Mouse (Mus musculus) small intestine, adult 2 months (tissue): ENCODE data around the gene Aldh3a2. TPM values are rescaled to one million over a fixed set of nuclear protein-coding genes. Genes with fewer than 3 reads are reported as not detected.
A peak's percentile ranks its signal among the peaks of the same experiment; 100 is the strongest.
"Not testable (repeated sequence)": the region's sequence is repeated elsewhere in the genome, so short reads cannot be mapped to it uniquely, and the experiment has no call there.

Experiments used
- H3K27ac ChIP-seq: fragments of 200-500 bp; 2 replicates; pipeline ENCODE4 v1.5.1; 2012; ENCODE audit warnings: low read depth, low read length, control low read depth, inconsistent platforms; ENCODE audit not compliant: insufficient read depth
- H3K27me3 ChIP-seq: fragments of 200-500 bp; 2 replicates; pipeline ENCODE4 v1.6.1; 2012; ENCODE audit warnings: mild to moderate bottlenecking, moderate library complexity, low read length, inconsistent platforms; ENCODE audit not compliant: control insufficient read depth, insufficient read depth
- H3K36me3 ChIP-seq: fragments of 200-500 bp; 2 replicates; pipeline ENCODE4 v1.6.1; 2012; ENCODE audit warnings: mild to moderate bottlenecking, low read length, control low read depth, inconsistent platforms; ENCODE audit not compliant: control insufficient read depth, insufficient read depth
- H3K4me1 ChIP-seq: fragments of 200-500 bp; 2 replicates; pipeline ENCODE4 v1.6.1; 2012; ENCODE audit warnings: low read length, inconsistent platforms, mixed read lengths; ENCODE audit not compliant: control insufficient read depth, insufficient read depth, insufficient read length
- H3K4me3 ChIP-seq: fragments of 200-500 bp; 2 replicates; pipeline ENCODE4 v1.5.1; 2012; ENCODE audit warnings: low read depth, mild to moderate bottlenecking, control low read depth, inconsistent platforms, low read length, moderate library complexity
- CTCF ChIP-seq: fragments of 200-500 bp; IDR thresholded peaks from 2 replicates; pipeline ENCODE4 v1.5.1; 2012; ENCODE audit warnings: low read depth, mild to moderate bottlenecking, control low read depth, inconsistent platforms, low read length, moderate library complexity, mixed read lengths; ENCODE audit not compliant: insufficient replicate concordance, insufficient read length; ENCODE audit errors: extremely low read depth
- POLR2A ChIP-seq: fragments of 200-500 bp; IDR thresholded peaks from 2 replicates; pipeline ENCODE4 v1.6.1; 2012; ENCODE audit warnings: low read depth, mild to moderate bottlenecking, control low read depth, inconsistent platforms, low read length, moderate library complexity
- WGBS: fragments of 180-500 bp; shearing (Covaris S2); methylation state at CpG from one replicate; pipeline ENCODE4 v1.1.7; 2018; 5-methylcytosine and 5-hydroxymethylcytosine counted together
- polyA plus RNA-seq: library from polyadenylated mRNA; depleted of rRNA; stranded (reverse); fragments of >200 nt; gene quantifications from 2 replicates; pipeline ENCODE4 v1.2.3, GENCODE M21; 2012; rRNA removed

The Aldh3a2 gene
- polyA plus RNA-seq: 68.2 and 166 TPM in 2 replicates

DNA sequence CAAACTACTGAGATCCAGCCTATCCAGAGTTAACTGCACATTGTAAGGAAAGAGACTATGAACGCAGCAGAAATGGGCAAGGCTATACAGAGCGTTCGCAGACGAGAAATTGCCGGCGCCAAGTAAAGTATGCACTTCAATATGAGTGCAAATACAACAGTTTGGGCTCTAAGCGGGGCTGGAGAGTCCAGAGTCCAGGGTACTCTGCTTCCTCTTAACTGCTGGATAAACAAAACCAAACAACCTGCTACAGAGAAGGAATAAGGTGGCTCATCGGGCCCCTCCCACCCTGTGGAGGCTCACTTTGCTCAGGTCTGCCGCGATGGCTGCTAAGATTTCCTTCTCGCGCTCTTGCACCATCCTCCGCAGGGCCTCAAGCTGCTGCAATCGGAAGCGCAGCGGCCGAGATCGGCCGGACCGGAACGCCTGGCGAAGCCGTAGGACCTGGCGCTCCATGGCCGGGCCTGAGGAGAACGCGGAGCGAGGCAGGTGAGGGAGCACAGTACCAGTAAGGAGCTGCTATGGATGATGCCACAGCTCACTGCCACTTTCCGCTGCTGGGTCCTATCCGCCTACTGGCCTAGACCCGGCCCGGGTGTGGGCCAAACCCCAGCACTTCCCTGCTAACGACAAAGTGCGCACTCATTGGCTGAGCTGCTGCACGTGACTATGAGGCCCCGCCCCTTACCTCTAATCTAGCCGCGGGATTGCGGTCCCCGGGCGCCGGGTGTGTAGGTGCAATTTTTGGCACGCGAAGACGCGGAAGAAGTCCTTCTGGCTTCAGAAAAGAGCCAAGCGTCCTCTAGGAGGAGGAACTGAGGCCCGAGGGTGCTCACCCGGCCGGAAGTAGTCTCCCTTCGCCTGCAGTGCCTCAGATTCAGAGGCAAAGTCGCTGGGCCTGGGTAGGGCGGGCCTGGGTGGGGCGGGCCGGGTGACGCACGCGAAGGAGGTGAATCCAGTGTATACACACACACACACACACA is at the start of gene Aldh3a2:
Gene Aldh3a2 (minus strand): TSS at position 914 of the 983 bp plus-strand sequence.
- TF ChIP-seq CTCF (0 out of 2 replicates have a peak, but pooled peaks have one; percentile 4), POLR2A (peak; percentile 95)
- H3K4me3 ChIP-seq: peak within 1 kb of the TSS; percentile 78
- peaks cover 30% of the 10 kb centered on the region for H3K36me3 ChIP-seq
- H3K27ac ChIP-seq: peak within 1 kb of the TSS; percentile 99
- H3K4me1 ChIP-seq: peaks cover 17% of the 10 kb centered on the region; the same call in 1 of the 2 replicates
- under 1% methylated on average over 58 of the region's 58 CpGs for WGBS
- H3K27me3 ChIP-seq: no peaks in the 10 kb centered on the region

DNA sequence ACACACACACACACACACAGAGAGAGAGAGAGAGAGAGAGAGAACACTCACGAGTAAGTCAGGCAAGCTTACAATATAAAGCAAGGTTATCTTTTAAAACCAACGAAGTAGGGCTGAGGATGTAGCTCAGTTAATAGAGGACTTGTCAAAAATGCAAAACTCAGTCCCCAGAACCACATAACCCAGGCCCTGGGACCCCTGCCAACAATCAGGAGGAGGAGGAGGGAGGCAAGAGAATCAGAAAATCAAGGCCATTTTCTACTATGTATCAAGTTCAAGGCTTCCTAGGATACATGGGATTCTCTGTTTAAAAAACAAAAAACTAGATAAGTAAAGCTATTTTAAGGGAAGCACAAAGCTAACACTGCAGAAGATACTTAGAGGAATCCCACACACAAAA is 49.6 kb upstream of the Aldh3a2 start:
- TF ChIP-seq CTCF (no peak), POLR2A (no peak)
- no peaks in the 10 kb centered on the region for H3K36me3 ChIP-seq
- no peaks in the 10 kb centered on the region for H3K27me3 ChIP-seq
- no peak overlapping the region for H3K4me3 ChIP-seq
- no peak overlapping the region for H3K27ac ChIP-seq
- peaks cover 15% of the 10 kb centered on the region; the same call in 1 of the 2 replicates for H3K4me1 ChIP-seq
- WGBS: 22% methylated on average over 2 of the region's 2 CpGs

DNA sequence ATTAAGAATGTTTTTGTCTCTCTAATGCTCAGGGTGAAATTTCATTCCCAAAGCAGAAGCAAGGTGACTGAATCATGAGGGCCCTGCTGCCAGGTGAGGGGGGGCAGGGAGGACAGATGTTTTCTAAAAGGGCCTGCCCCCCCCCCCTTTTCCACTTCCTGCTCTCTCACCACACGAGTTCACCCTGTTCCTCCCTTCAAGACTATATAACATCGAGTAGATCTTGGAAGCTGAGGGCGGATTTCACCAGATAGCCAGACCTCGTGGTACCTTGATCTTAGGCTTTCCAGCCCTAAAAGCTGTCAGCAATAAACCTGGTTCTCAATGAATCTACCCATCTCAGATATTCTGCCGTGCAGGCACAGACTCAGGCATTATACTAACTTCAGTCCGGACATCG is 43.1 kb upstream of the Aldh3a2 start:
- TF ChIP-seq CTCF (no peak), POLR2A (no peak)
- Histone ChIP-seq H3K27me3 (no peaks in the 10 kb centered on the region), H3K36me3 (no peaks in the 10 kb centered on the region), H3K4me1 (no peaks in the 10 kb centered on the region), H3K4me3 (no peak overlapping the region), H3K27ac (no peak overlapping the region)
- 38% methylated on average over 7 of the region's 7 CpGs for WGBS

DNA sequence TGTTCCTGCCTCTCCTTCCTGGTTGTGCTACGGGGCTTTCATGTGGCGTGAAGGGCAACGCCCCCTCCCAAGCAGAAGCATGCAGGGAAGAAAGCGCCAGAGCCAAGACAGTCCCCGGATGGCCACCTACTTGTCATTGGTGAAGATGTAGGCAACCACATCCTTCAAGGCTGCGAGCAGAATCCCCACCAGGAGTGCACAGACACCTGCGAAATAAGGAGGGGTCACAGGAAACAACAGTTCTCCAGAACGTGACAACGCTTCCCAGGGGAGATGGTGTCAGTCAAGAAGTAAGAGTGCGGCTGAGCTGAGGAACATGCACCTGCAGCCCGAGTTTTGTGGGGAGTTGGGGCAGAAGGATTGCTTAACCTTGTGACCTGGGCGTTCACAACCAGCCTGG is 42.6 kb upstream of the Aldh3a2 start:
- no peak overlapping the region for H3K27ac ChIP-seq

DNA sequence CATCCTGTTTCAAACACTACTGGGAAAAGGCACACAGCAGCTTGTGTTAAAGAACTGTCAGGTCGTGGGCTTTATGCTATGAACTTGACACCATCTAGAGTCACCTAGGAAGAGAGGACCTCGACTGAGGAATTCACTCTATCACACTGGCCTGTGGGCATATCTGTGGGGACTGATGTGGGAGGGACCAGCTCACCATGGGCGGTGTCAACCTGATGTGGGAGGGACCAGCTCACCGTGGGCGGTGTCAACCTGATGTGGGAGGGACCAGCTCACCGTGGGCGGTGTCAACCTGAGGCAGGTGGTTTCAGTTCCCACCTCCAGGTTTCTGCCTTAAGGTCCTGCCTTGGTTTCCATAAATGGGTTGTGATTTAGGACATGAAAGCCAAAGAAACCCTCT is 40.5 kb upstream of the Aldh3a2 start:
- no peak for TF ChIP-seq POLR2A
- no peak for TF ChIP-seq CTCF
- 36% methylated on average over 7 of the region's 7 CpGs for WGBS
- no peaks in the 10 kb centered on the region for H3K27me3 ChIP-seq
- H3K4me1 ChIP-seq: no peaks in the 10 kb centered on the region
- no peak overlapping the region for H3K27ac ChIP-seq
- H3K36me3 ChIP-seq: no peaks in the 10 kb centered on the region
- H3K4me3 ChIP-seq: no peak overlapping the region

More for the DNA sequence above, 42.6 kb upstream of the Aldh3a2 start:
- TF ChIP-seq POLR2A (no peak), CTCF (no peak)
- H3K27me3 ChIP-seq: no peaks in the 10 kb centered on the region
- no peak overlapping the region for H3K4me3 ChIP-seq
- no peaks in the 10 kb centered on the region for H3K36me3 ChIP-seq
- 65% methylated on average over 12 of the region's 12 CpGs for WGBS
- H3K4me1 ChIP-seq: no peaks in the 10 kb centered on the region

DNA sequence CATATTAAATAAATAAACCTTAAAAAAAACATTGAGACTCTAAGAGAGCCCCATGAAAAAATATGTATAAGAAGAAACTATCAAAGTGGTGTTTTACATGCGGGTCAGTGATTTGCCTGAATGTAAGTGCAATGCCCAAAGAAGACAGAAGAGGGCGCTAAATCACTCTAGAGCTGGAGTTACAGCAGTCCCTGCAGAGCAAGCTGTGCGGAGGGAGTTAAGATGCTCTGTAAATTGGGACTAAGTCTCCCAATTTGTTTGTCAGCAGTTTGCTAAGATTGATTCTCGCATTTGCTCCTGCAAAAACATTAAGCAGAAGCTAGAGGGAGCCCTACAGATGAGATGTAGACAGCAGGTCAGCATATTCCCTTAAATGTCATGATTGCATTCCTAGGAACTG is 38.1 kb upstream of the Aldh3a2 start:
- Histone ChIP-seq H3K27ac (no peak overlapping the region), H3K4me1 (peaks cover 5% of the 10 kb centered on the region; the same call in 1 of the 2 replicates), H3K36me3 (no peaks in the 10 kb centered on the region), H3K4me3 (no peak overlapping the region), H3K27me3 (no peaks in the 10 kb centered on the region)
- 75% methylated on average over 4 of the region's 4 CpGs for WGBS
- TF ChIP-seq CTCF (peak; percentile 27; the same call in 1 of the 2 replicates), POLR2A (no peak)

DNA sequence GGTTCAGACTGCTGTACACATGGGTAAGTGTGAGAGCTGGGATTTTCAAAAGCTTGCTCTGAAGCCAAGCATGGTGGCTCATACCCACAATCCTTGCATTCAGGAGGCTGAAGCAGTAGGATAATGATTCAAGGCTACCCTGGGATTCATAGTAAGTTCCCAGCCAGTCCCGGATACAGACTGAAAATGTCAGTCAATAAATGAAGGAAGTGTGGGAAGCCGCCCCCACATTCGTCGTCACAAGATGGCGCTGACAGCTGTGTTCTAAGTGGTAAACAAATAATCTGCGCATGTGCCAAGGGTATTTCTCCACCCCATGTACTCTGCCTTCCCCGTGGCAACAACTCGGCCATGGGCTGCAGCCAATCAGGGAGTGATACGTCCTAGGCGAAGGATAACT is 37.3 kb upstream of the Aldh3a2 start:
- not testable (repeated sequence) for H3K4me1 ChIP-seq, H3K27ac ChIP-seq, H3K27me3 ChIP-seq, H3K4me3 ChIP-seq, H3K36me3 ChIP-seq
- 88% methylated on average over 6 of the region's 10 CpGs for WGBS
